Mouse (Mus musculus) liver, postnatal 0 days (tissue): ENCODE results near the gene Kdelr3.

ENCODE experiments used
- CTCF ChIP-seq: sonication (generic); IDR thresholded peaks from 2 replicates; pipeline ENCODE4 v1.5.1; 2016; ENCODE audit warnings: antibody characterized with exemption, low read depth
- EP300 ChIP-seq: IDR thresholded peaks from 2 replicates; pipeline ENCODE4 v1.6.1; 2016; ENCODE audit warnings: antibody characterized with exemption, low read depth, mild to moderate bottlenecking

DNA sequence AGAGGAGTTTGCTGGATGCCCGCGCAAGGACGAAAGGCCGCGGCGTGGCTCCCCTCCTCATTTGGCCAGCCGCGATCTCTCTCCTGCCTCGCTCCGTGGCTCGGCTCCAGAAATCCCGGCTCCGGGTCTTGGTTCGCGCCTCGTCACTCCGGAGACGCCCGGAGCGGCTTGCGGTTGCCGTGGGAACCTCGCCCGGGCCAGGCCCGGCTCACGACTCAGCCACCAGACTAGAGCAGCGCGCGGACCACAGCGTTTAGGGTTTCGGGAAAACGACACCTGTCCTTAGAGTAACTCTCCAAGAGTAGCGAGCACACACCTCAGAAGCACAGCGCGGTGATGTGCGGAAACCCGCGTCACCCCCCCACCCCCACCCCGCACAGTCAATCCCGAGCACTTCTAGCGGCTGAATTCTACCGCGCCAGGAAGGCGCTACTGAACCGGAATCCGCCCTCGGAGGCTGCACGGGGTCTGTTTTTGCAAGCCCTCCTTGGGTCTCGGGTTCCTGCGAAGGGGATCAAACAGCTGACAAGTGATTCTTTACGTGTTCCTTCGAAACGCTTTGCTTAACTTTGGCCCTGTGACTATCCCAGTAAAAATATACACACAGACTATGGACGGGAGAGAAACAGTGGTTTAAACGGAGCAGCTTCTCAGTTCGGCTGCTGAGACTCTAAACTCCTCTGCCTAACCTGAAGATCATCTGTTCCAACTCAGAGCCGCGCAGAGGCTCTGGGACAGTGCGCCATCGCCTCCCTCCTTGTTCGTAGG, 4.5 kb upstream of the Kdelr3 start:
- TF ChIP-seq CTCF (no peak), EP300 (no peak)
